Mouse (Mus musculus): ENCODE measurements around the gene Gm3646. TPM values are rescaled to one million over a fixed set of nuclear protein-coding genes. Genes with fewer than 3 reads are reported as not detected.

The Gm3646 gene
- polyA plus RNA-seq, 1 experiment, result not detected

- DNase-seq (ENCODE audit: low read depth), result no peak
These were observed 25.8 kb downstream of the Gm3646 start for GRCm38 (mm10) chr1:39779111-39779980.

- no peak for DNase-seq (ENCODE audit: low read depth)
These were observed 31.0 kb downstream of the Gm3646 start for GRCm38 (mm10) chr1:39773991-39774729.

GRCm38 (mm10) chr1:39773551-39773950, 31.6 kb downstream of the Gm3646 start:
- no peak for DNase-seq (ENCODE audit: low read depth)

DNA sequence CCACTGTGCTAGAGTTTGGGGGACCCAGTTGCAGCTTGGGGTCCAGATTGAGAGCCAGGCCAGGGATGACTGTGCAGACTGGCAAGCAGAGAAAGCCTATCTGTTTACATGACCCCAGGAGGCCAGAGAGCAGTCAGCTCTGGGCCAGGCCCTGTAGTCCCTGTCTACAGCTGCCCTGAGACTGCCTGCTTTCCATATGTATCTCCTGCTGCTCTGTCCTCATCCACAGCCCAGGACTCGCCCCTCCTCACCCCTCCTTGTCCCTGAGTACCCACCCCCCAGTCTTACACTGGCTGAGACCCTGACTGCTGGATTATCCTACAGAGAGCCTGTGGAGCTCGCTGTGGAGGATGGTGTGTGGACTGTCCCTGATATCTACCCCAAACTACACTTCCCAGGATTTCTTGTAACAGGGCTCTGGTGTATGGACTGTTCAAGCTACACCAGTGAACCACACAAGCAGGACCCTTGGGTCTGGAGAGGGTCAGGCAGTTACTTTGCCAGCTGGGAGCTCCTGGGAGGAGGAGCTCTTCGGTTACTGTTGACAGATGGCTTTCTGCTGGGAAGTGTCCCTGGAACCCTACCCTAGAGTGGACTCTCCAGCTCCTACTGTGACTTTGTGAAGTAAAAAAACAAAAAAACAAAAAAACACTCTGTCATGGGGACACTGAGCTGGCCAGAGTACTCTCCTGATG, 32.6 kb downstream of the Gm3646 start:
- no peak for DNase-seq (ENCODE audit: low read depth)

DNA sequence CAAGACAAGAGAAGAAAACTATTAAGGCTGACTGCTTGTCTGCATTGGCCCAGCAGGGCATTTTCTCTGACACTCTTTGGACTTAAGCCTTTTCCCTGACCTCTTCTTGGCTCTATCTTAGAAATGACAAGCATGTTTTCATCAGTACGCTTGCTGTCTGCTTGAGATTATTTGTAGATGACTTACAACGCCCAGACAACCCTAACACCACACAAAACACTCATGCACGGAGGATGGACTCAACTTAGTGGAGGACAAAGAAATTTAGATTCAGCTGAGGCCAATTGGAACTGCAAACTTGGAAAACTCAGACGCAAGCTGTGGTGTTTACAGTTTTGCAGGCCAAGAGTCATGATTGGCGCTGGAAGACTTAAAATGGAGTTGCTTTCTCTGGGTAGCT, 34.7 kb downstream of the Gm3646 start:
- no peak for DNase-seq (ENCODE audit: low read depth)

DNA sequence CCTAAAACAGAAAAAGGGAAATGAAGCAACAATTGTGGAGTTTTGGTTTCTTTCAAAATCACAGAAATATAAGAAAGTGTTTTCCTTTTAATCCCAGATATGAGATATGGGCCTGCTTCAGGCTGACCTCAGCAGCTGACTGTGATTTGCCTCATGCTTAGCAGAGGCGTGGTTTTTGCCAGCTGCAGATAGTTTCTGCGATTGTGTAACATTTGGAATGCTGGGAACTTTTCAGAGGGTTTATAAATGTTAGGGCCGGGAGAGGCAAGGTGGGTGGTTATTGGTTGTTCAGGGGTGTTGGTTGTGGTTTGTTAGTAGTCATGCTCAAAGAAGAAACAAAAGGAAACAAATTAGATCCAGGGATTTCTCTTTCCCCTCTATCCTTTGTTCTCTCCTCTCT, 37.1 kb downstream of the Gm3646 start:
- no peak for DNase-seq (ENCODE audit: low read depth)

DNA sequence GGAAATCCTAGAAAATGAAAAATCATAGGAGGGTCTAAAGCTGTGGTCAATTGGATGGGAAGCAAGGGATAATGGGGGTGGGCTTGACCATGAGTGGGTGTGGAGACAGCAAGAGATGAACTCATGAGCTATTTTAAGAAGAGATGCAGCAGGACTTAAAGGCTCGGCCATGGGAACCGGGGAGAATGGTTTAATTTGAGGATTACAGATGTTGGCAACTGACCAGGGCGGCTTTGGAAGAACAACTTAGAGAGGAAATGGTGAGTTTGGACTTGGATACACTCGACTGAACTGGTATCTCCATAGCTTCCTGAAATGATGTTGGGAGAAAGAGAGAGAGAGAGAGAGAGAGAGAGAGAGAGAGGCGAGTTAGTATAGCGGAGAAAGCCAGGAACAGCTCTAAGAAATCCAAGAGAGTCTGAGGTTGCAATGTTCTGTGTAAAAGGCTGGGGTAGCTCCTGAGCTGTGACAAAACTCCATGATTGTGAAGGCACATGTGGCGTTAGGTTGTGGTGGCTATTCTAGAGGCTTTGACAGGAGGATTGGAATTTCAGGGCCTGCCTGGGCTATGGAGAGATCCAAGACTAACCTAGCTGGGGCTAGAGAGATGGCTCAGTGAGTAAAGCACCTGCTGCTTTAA, 39.2 kb downstream of the Gm3646 start:
- DNase-seq (ENCODE audit: low read depth), result no peak

DNA sequence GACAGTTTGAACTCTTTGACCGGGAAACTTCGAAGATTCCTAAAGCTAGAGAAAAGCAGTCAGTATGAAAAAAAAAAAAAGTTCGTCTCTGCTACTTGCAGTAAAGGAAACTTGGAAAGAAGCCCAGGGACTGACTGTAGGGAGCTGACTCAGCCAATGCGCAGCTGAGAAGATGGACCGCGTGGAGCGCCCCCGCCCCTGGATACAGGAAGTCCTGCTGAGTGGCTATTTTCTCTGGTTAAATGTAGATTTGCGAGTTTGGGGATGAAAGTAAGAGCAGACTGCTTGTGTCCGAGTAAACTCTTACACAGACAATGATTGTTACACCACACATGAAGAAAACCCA, 43.1 kb downstream of the Gm3646 start:
- peak; percentile 24 for DNase-seq (ENCODE audit: low read depth)

DNA sequence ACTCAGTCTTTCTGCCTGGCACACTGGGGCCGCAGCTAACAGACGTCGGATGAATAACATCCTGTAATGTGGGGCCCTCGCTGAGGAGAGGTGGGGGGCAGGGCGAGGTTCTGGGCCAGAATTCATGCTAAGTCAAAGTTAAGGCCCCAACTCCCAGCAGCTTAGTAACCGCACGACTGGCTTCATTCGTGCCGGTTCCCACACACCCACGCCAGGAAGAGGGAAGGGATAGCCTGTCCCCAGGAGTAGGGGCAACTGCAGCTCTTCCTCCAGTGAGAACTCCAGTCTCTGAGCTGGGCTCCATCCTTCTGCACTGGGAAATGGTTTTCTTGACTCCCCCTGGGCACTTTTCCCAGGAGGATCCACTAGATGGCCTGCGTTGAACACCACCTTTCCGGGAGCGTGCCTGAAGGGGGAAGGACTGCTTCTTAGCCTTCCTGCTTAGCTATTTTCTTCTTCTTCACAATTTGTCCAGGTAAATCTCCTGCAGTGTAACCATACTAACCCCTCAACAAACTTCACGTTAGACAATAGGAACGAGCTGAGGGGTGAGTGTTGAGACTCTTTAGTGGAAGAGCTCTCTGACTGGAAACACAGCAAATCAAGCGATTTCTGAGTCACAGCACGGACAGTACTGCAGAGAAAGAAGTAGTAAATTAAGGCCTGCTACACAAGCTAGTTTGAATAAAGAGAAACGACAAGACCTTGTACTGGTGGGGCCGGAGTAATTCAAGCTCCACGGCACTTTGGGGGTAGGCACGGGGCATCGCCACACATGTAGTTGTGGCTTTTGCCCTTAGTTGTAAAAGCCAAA, 43.7 kb downstream of the Gm3646 start:
- DNase-seq (ENCODE audit: low read depth), result peak; percentile 19

DNA sequence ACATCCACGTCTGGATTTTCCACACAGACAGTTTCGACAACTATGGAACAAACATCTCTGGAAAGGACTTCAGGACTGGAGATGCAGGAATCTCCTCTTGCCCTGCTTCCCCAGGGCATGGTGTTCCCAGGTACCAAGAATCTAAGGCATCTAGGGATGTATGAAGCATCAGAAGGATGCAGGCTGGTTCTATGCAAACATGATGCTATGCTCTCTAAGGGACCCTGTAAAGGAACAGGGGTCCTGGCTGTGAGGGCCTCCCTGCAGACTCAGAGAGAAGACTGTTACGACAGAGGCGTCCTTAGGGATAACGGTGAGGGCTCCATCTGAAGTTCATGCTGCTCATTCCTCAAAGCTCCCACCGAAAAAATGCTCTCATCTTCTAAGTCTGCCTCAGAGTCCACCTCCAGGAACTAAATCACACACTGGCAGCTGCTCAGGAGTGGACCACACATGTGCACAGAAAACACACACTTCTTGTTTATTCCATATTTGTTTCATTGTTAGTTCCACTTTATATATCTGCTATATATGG, 44.9 kb downstream of the Gm3646 start:
- DNase-seq (ENCODE audit: low read depth), result no peak

GRCm38 (mm10) chr1:39759231-39760175, 45.6 kb downstream of the Gm3646 start:
- DNase-seq (ENCODE audit: low read depth), result no peak

DNA sequence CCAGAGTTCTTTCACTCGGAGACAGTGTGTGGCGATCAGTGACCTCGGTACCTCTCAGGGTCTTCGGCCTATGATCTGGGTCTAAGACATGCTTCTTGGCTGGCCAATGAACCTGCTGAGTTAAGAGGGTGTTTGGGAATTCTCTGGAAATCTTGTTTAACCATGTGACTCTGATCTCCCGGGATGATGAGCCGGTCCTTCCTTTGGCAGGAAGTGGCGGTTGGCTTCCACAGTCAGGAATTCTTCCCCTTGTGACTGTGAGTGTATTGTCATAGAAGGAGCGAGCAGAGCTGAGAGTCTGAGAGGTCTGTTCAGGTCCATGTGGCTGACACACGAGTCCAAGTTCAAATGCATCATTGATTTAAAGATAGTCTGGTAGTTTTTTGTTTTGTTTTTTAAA, 46.9 kb downstream of the Gm3646 start:
- no peak for DNase-seq (ENCODE audit: low read depth)

DNA sequence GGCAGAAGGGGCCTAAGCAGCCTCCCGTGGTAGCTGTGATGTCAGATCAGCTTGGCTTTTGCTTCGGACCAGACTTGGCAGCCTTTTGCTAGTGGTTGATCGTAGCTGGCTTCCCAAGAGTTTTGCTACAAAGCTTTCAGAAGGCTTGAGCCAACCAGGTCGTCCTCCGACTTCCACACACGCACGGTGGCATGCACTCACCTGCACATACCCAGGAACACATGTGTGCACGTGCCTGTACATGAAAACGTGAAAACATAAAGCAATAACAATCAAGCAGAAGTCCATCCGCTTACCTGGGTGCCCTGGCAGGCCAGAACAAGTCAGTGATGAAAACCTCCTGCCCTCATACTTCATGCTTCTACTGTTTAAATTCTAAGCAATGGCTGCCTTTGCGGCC, 48.2 kb downstream of the Gm3646 start:
- peak; percentile 30 for DNase-seq (ENCODE audit: low read depth)

DNA sequence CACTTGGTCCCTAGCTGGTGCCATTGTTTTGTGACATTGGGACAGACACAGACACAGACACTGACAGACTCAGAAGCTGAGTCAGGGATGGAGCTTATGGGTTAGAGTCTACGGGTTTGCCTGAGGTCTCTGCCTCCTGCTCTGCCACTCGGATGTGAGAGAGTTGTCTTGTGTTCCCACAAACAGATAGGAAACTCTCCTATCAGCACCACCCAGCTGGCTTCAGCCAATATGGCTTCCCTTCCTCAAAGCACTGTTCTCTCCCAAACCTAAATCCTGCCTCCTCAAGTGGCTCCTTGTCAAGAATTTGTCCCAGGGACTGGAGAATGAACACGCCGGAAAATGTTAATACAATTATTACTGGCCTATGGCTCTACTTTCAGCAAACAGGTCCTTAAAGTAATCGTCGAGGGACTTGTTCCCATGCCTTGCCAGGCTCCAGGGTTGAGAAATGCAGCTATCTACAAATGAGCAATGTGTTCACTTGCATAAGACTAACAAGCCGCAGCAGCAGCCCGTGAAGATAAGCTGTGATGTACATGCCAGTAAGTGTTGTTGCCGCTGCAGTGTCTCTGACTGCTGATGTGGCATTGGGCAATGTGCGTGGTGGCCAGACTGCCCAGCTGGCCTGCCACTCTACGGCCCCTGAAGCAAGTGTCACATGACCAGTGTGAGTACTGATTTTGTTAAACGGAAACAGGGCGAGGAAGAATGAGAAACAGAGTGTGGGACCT, 50.7 kb downstream of the Gm3646 start:
- peak; percentile 81 for DNase-seq (ENCODE audit: low read depth)

Other genes with a start within 250 kb of the Gm3646 start
- 168 and 308 TPM in 2 replicates for gene Rnf149, start 227.9 kb downstream of the Gm3646 start, polyA plus RNA-seq (2012; rRNA removed)
- 1.6 and 3.2 TPM in 2 replicates for gene Creg2, start 153.9 kb downstream of the Gm3646 start, polyA plus RNA-seq (2012; rRNA removed)
- 0.23 and 0.44 TPM in 2 replicates for gene Rfx8, start 84.3 kb downstream of the Gm3646 start, polyA plus RNA-seq (2012; rRNA removed)
- gene Map4k4, start 95.6 kb upstream of the Gm3646 start, polyA plus RNA-seq (2012; rRNA removed), result 70.9 and 88.8 TPM in 2 replicates